Mouse (Mus musculus) heart, postnatal 0 days (tissue): ENCODE measurements at regions not wholly inside any gene's neighbourhood (a gene's known extent, or its start where the extent isn't known, plus 50 kb on each side); places are given as distances from the start of the nearest gene placed in this dataset.

Experiments used
- ATAC-seq: fragments of 200-750 bp; cut with Nextera tagmentation; 2 replicates; pipeline ENCODE4 v1.8.0; 2017; ENCODE audit warnings: low read depth, moderate number of reproducible peaks, moderate library complexity; ENCODE audit not compliant: insufficient read depth
- DNase-seq: peaks from one replicate; pipeline ENCODE4 v3.0.0-alpha.2; 2016; ENCODE audit warnings: low spot score
- H3K27ac ChIP-seq: fragments of 300-500 bp; sonication (generic); 2 replicates; pipeline ENCODE4 v1.5.1; 2014; ENCODE audit warnings: low read depth, mild to moderate bottlenecking
- H3K27me3 ChIP-seq: fragments of 300-500 bp; sonication (generic); 2 replicates; pipeline ENCODE4 v1.6.1; 2014; ENCODE audit warnings: low read length, mixed read lengths; ENCODE audit not compliant: control insufficient read depth, insufficient read depth
- H3K36me3 ChIP-seq: fragments of 300-500 bp; sonication (generic); replicated peaks from 2 replicates; pipeline ENCODE4 v1.6.1; 2014; ENCODE audit warnings: low read length, mixed read lengths; ENCODE audit not compliant: control insufficient read depth, insufficient read depth
- H3K4me1 ChIP-seq: fragments of 300-500 bp; sonication (generic); 2 replicates; pipeline ENCODE4 v1.6.1; 2014; ENCODE audit warnings: antibody characterized with exemption; ENCODE audit not compliant: control insufficient read depth, insufficient read depth
- H3K4me2 ChIP-seq: fragments of 300-500 bp; sonication (generic); 2 replicates; pipeline ENCODE4 v1.6.1; 2014; ENCODE audit warnings: low read depth, mild to moderate bottlenecking, low read length, moderate library complexity
- H3K4me3 ChIP-seq: fragments of 300-500 bp; sonication (generic); 2 replicates; pipeline ENCODE4 v1.5.1; 2014; ENCODE audit warnings: low read depth, low read length
- H3K9ac ChIP-seq: fragments of 300-500 bp; sonication (generic); replicated peaks from 2 replicates; pipeline ENCODE4 v1.6.1; 2014; ENCODE audit warnings: low read depth, low read length, mixed read lengths
- H3K9me3 ChIP-seq: fragments of 300-500 bp; sonication (generic); replicated peaks from 2 replicates; pipeline ENCODE4 v1.6.1; 2016; ENCODE audit warnings: low read length; ENCODE audit not compliant: control insufficient read depth
- CTCF ChIP-seq: IDR thresholded peaks from 2 replicates; pipeline ENCODE4 v1.5.1; 2016; ENCODE audit warnings: antibody characterized with exemption, control low read depth, low read depth
- EP300 ChIP-seq: IDR thresholded peaks from 2 replicates; pipeline ENCODE4 v1.6.1; 2016; ENCODE audit warnings: antibody characterized with exemption, low read depth
- WGBS: fragments of 180-500 bp; shearing (Covaris S2); extraction: QIAGEN DNeasy Blood & Tissue Kit; methylation state at CpG from one replicate; pipeline ENCODE4 v1.1.7; 2014; 5-methylcytosine and 5-hydroxymethylcytosine counted together

- 70% methylated on average over 6 of the region's 6 CpGs for WGBS
These were observed 163.1 kb upstream of the Zc3h12a start for GRCm38 (mm10) chr4:125290761-125291160.

GRCm38 (mm10) chr4:125289709-125290108, 162.1 kb upstream of the Zc3h12a start:
- 8% methylated on average over 1 of the region's 1 CpGs for WGBS
- H3K4me2 ChIP-seq: no peak overlapping the region
- H3K36me3 ChIP-seq: no peaks in the 10 kb centered on the region
- no peaks in the 10 kb centered on the region for H3K27me3 ChIP-seq
- TF ChIP-seq CTCF: no peak
- no peak for TF ChIP-seq EP300
- no peak overlapping the region for H3K9ac ChIP-seq
- ATAC-seq: no peak
- no peak overlapping the region for H3K4me3 ChIP-seq
- H3K4me1 ChIP-seq: no peaks in the 10 kb centered on the region
- no peak overlapping the region for H3K27ac ChIP-seq
- H3K9me3 ChIP-seq: no peaks in the 10 kb centered on the region
- no peak for DNase-seq

More at GRCm38 (mm10) chr4:125290761-125291160, 163.1 kb upstream of the Zc3h12a start:
- DNase-seq (no peak), ATAC-seq (no peak)
- Histone ChIP-seq H3K27ac (no peak overlapping the region), H3K9ac (no peak overlapping the region), H3K9me3 (no peaks in the 10 kb centered on the region), H3K4me2 (no peak overlapping the region), H3K27me3 (no peaks in the 10 kb centered on the region), H3K4me1 (no peaks in the 10 kb centered on the region), H3K4me3 (no peak overlapping the region), H3K36me3 (no peaks in the 10 kb centered on the region)
- no peak for TF ChIP-seq CTCF
- no peak for TF ChIP-seq EP300

DNA sequence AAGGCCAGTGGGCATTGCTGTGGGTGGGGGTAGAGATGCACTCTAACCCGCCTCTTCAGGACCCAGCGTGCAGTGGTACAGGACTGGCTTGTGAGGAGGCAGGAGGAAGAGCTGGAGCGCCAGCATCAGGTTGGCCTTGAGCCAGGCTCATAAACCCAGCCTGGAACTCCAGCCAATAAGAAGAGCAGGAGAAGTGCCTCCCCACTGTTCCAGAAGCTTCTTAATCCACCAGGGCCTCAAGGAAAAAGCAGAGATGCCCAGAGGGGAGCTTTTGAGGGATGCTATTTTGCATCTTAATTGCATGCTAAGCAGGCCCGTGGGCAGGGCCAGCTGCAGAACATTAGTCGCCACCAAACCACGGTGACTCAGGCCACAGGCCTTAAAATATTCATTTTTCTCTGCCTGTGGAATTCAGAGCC, 161.4 kb upstream of the Zc3h12a start:
- H3K4me3 ChIP-seq: no peak overlapping the region
- no peaks in the 10 kb centered on the region for H3K4me1 ChIP-seq
- no peaks in the 10 kb centered on the region for H3K27me3 ChIP-seq
- no peaks in the 10 kb centered on the region for H3K9me3 ChIP-seq
- no peak overlapping the region for H3K4me2 ChIP-seq
- DNase-seq (no peak), ATAC-seq (no peak)
- 54% methylated on average over 6 of the region's 6 CpGs for WGBS
- TF ChIP-seq CTCF: no peak
- no peak for TF ChIP-seq EP300
- no peak overlapping the region for H3K27ac ChIP-seq
- no peaks in the 10 kb centered on the region for H3K36me3 ChIP-seq
- H3K9ac ChIP-seq: no peak overlapping the region

GRCm38 (mm10) chr4:125282974-125283319, 155.3 kb upstream of the Zc3h12a start:
- Histone ChIP-seq H3K36me3 (no peaks in the 10 kb centered on the region), H3K4me2 (no peak overlapping the region), H3K9me3 (no peaks in the 10 kb centered on the region), H3K27me3 (0 out of 2 replicates have a peak, but pooled peaks cover 4% of the 10 kb centered on the region), H3K4me1 (no peaks in the 10 kb centered on the region), H3K9ac (no peak overlapping the region), H3K4me3 (no peak overlapping the region), H3K27ac (no peak overlapping the region)
- no peak for ATAC-seq
- 27% methylated on average over 8 of the region's 8 CpGs for WGBS
- DNase-seq: no peak
- TF ChIP-seq CTCF (no peak), EP300 (no peak)

DNA sequence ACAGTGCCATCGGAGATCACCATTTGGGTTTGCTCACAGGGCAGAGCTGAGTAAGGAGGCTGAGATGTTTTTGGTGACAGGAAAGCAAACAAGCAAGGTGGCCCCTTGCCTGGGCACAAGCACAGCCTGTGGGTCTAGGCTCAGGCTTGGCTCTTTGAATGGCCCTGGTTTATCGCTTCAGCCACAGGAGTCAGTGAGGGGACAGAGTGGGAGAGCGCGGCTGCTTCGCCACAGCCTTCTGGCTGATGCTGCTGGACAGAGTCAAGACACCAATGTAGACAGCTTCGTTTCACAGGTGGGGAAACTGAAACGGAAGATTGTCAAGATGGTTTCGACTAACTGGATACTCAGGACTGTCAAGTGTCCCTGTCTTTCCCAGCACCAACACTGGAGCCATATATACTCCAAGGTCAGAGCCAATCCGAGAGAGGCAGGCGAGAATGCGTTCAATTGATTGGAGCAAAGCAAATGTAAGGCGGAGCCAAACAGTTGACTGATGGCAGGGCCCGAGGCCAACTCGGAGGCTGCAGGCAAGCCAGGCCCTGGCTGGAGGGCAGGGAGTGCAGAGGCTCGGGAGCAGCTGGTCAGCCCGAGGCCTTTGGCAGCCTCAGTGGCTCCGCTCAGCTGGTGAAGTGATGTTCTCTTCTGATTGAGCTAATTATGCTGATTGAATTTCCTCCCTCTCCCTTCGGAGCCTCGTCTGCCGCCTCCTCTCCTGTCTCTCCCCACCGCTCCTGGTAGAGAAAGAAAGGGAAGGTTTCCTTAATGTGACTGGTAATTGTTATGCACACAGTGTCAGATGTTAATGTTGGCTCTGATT, 154.7 kb upstream of the Zc3h12a start:
- 0 out of 2 replicates have a peak, but pooled peaks cover 4% of the 10 kb centered on the region for H3K27me3 ChIP-seq
- no peak overlapping the region for H3K27ac ChIP-seq
- H3K9me3 ChIP-seq: no peaks in the 10 kb centered on the region
- ATAC-seq (no peak), DNase-seq (no peak)
- WGBS: 11% methylated on average over 21 of the region's 21 CpGs
- H3K9ac ChIP-seq: no peak overlapping the region
- no peaks in the 10 kb centered on the region for H3K36me3 ChIP-seq
- H3K4me2 ChIP-seq: no peak overlapping the region
- no peak overlapping the region for H3K4me3 ChIP-seq
- no peak for TF ChIP-seq EP300
- TF ChIP-seq CTCF: no peak
- H3K4me1 ChIP-seq: no peaks in the 10 kb centered on the region

GRCm38 (mm10) chr4:125279165-125279564, 151.5 kb upstream of the Zc3h12a start:
- no peak for ATAC-seq
- no peak overlapping the region for H3K9ac ChIP-seq

More at GRCm38 (mm10) chr4:125279165-125279564, 151.5 kb upstream of the Zc3h12a start:
- no peak overlapping the region for H3K4me3 ChIP-seq
- H3K36me3 ChIP-seq: no peaks in the 10 kb centered on the region
- no peaks in the 10 kb centered on the region for H3K9me3 ChIP-seq
- H3K4me1 ChIP-seq: no peaks in the 10 kb centered on the region
- no peak for DNase-seq
- 51% methylated on average over 7 of the region's 7 CpGs for WGBS
- H3K27ac ChIP-seq: no peak overlapping the region
- H3K4me2 ChIP-seq: no peak overlapping the region
- no peak for TF ChIP-seq EP300
- no peak for TF ChIP-seq CTCF
- H3K27me3 ChIP-seq: peaks cover 26% of the 10 kb centered on the region
